Mouse (Mus musculus): Measurements from ENCODE around the gene Skil.

Skil gene

GRCm38 (mm10) chr3:31094531-31095178 is at the start of gene Skil:
TSS of gene Skil (plus strand) at chr3:31095058.
- peak; percentile 86 to 95 for DNase-seq (ENCODE audit: low spot score in 2 of 2)

GRCm38 (mm10) chr3:31047263-31047662 is 47.6 kb upstream of the Skil start:
- DNase-seq (ENCODE audit: low spot score in 2 of 2), result no peak

- DNase-seq (ENCODE audit: low spot score in 2 of 2), result no peak
These were observed 45.8 kb upstream of the Skil start for GRCm38 (mm10) chr3:31049087-31049486.

- DNase-seq (ENCODE audit: low spot score in 2 of 2), result peak in 1 of 2 experiments; percentile 42
These were observed 44.5 kb upstream of the Skil start for GRCm38 (mm10) chr3:31050375-31050774.

GRCm38 (mm10) chr3:31051730-31052129 is 43.1 kb upstream of the Skil start:
- DNase-seq (ENCODE audit: low spot score in 2 of 2), result no peak

- DNase-seq (ENCODE audit: low spot score in 2 of 2), result no peak
These were observed 41.7 kb upstream of the Skil start for GRCm38 (mm10) chr3:31053191-31053590.

- no peak for DNase-seq (ENCODE audit: low spot score in 2 of 2)
These were observed 40.0 kb upstream of the Skil start for GRCm38 (mm10) chr3:31054888-31055287.

- no peak for DNase-seq (ENCODE audit: low spot score in 2 of 2)
These were observed 38.7 kb upstream of the Skil start for GRCm38 (mm10) chr3:31056047-31056650.

- peak; percentile 31 to 68 for DNase-seq (ENCODE audit: low spot score in 2 of 2)
These were observed 37.9 kb upstream of the Skil start for GRCm38 (mm10) chr3:31056651-31057627.

- DNase-seq (ENCODE audit: low spot score in 2 of 2), result no peak
These were observed 34.1 kb upstream of the Skil start for GRCm38 (mm10) chr3:31060745-31061102.

GRCm38 (mm10) chr3:31061103-31061785 is 33.6 kb upstream of the Skil start:
- DNase-seq (ENCODE audit: low spot score in 2 of 2), result no peak

GRCm38 (mm10) chr3:31061786-31062120 is 33.1 kb upstream of the Skil start:
- no peak for DNase-seq (ENCODE audit: low spot score in 2 of 2)

- no peak for DNase-seq (ENCODE audit: low spot score in 2 of 2)
These were observed 32.5 kb upstream of the Skil start for GRCm38 (mm10) chr3:31062325-31062724.

- DNase-seq (ENCODE audit: low spot score in 2 of 2), result no peak
These were observed 26.4 kb upstream of the Skil start for GRCm38 (mm10) chr3:31068482-31068881.

- no peak for DNase-seq (ENCODE audit: low spot score in 2 of 2)
These were observed 23.1 kb upstream of the Skil start for GRCm38 (mm10) chr3:31071804-31072203.

- no peak for DNase-seq (ENCODE audit: low spot score in 2 of 2)
These were observed 19.1 kb upstream of the Skil start for GRCm38 (mm10) chr3:31075808-31076207.

GRCm38 (mm10) chr3:31077068-31077703 is 17.7 kb upstream of the Skil start:
- DNase-seq (ENCODE audit: low spot score in 2 of 2), result no peak

- DNase-seq (ENCODE audit: low spot score in 2 of 2), result no peak
These were observed 15.4 kb upstream of the Skil start for GRCm38 (mm10) chr3:31079450-31079849.

GRCm38 (mm10) chr3:31080791-31081502 is 13.9 kb upstream of the Skil start:
- DNase-seq (ENCODE audit: low spot score in 2 of 2), result no peak

GRCm38 (mm10) chr3:31082838-31083506 is 11.9 kb upstream of the Skil start:
- no peak for DNase-seq (ENCODE audit: low spot score in 2 of 2)
